Mouse (Mus musculus) kidney, postnatal 36 days (tissue): ENCODE results near the gene Mettl23.
"Not testable (repeated sequence)": the region's sequence is repeated elsewhere in the genome, so short reads cannot be mapped to it uniquely, and the experiment has no call there.

Experiments
- DNase-seq, 2 experiments: peaks; one replicate each; pipeline ENCODE4 v3.0.0; 2021 to 2022; ENCODE audit warnings: mixed read lengths in 2 of 2

Gene Mettl23

GRCm38 (mm10) chr11:116848086-116848876, 5.2 kb downstream of the Mettl23 start:
- no peak for DNase-seq

DNA sequence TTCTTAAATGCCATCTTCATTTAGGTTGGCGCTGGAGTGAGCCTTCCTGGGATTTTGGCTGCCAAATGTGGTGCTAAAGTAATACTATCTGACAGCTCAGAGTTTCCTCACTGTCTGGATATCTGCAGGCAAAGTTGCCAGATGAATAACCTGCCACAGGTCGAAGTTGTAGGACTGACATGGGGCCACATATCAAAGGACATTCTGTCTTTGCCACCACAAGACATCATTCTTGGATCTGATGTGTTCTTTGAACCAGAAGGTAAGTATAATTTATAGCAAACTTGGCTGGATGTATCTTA, 5.8 kb downstream of the Mettl23 start:
- not testable (repeated sequence) for DNase-seq

- no peak for DNase-seq
These were observed 6.5 kb downstream of the Mettl23 start for GRCm38 (mm10) chr11:116849587-116849986.

DNA sequence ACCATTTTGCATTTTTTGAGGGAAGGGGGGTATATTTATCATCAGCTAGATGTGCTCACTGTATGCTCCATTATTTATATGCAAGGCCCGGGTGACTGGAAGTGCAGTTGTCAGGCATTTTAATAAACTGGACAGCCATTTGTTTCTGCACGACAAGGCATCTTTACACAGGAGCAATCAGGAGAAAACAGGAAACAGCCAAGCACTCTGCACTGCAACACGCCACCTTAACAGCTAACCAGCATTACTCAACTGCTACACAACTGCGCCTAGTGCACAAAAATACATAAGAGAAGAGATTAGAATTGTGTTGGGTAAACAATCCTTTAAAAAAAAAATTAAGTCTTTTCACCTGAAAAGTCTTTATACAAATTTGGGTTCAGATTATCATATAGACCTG, 7.0 kb downstream of the Mettl23 start:
- DNase-seq, result no peak

- DNase-seq, result no peak
These were observed 7.9 kb downstream of the Mettl23 start for GRCm38 (mm10) chr11:116850833-116851477.

GRCm38 (mm10) chr11:116851576-116852290, 8.7 kb downstream of the Mettl23 start:
- peak; percentile 64 to 77 for DNase-seq

- DNase-seq, result peak; percentile 87 to 92
These were observed 9.3 kb downstream of the Mettl23 start, which contains the start of gene Mfsd11 for GRCm38 (mm10) chr11:116852291-116852890. Mfsd11 (plus strand) TSS chr11:116852440.

- peak; percentile 95 to 96 for DNase-seq
These were observed 9.9 kb downstream of the Mettl23 start, which contains the start of gene Srsf2 for GRCm38 (mm10) chr11:116852891-116853511. Srsf2 (minus strand) TSS chr11:116853094.

DNA sequence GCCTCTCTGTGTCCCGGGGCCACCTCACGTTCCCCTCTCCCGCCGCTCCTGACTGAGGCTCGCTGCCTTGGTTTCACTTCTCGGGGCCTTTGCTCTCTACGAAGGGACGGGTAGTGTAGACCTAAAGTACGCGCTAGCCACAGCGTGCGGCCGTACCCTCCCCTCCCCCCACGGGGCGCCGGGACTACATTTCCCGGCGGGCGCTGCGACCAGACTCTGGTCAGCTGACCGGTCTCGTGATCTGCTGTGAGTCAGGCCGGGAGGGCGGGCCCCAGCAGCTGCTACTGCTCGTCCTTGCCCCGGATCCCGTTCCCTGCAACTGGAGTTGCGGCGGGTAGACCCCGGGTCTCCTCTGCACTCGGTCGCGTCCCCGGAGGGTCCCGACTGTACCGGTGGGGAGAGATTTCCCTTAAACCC, 10.4 kb downstream of the Mettl23 start:
- DNase-seq, result peak; percentile 98 to 99

DNA sequence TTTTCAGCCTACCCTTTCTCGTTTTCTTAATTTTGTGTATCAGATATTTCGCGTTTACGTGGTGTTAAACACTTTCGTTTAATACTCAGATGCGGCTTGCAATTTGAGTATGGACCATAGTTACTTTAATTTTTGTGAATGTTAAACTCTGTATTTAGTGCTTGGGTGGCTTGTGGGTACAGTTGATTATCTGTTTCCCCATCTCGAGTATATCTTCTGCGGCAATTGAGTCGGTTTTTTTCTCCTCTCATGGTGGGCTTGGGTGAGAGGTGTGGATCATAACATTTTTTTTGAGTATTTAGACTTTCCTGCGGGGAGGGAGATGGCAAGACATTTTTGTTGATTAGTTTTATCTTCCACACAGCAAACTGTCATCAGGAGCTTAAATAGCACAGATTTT, 11.2 kb downstream of the Mettl23 start:
- DNase-seq, result no peak

DNA sequence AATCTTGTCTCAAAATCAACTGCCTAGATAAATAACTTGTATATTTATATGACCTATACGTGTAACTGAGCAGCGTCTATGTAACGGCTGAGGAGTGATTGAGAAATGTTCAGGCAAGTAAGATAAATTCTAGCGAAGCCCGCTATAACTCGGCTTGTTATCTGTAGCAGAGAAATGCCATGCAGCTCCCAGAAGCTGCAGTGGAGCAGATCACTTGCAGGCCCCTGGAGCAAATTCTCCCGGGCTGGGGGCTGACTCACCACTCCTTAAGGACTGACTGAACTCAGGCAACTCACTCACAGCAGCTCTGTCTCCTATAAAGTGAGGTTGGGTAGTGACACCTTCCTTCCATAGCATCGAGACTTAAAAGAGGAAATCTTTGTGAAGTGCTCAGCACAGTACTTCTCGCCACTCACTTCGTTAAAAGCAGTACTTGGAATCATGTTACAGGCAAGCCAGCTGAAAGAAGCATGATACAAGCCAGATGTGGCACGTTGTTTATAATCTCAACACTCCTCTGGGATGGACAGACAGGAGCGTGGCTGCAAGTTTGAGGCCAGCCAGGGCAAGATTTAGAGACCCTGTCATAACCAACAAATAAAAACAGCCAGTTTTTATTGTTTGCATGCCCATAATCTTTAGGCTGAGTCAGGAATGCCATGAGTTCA, 14.2 kb downstream of the Mettl23 start:
- no peak for DNase-seq

DNA sequence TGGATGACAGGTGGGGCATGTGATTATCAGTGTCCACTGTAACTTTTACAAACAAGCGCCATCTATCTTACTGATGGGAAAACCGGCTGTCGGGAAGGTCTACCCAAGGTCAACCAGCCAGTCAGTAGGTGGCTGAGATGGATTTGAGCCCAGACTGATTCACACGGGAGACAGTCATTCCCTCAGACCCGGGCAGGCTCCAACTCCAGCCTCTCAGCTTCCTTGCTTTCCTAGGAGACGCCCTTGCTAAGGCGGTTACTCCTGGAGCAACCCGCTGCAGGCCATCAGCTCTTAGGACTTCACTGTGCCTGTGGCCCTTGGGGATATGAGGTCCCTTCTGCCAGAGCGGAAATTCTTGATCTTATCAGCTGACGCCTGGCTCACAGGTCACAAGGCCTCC, 21.4 kb downstream of the Mettl23 start:
- DNase-seq, result peak; percentile 31 to 32

GRCm38 (mm10) chr11:116865945-116866585, 23.0 kb downstream of the Mettl23 start:
- DNase-seq, result peak; percentile 62 to 70

DNA sequence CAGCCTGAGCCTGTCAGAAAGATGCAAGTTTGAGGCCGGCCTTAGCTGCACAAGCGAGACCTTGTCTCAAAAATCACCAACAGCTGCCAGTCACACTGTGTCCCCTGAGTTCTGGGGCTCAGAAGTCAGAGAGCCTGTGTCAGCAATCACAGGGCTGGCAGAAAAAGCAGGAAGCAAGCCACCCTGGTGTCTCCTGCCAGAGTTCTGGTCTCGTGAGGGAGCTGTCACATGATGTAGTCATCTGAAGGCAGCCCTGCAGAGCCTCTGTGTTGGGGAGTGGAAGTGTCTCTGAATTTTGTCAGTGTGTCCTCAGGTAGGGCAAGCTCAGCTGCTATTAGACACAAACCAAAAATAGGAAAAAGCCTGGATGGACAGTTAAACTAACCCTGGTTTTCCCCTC, 25.1 kb downstream of the Mettl23 start:
- DNase-seq, result peak; percentile 70 to 81

DNA sequence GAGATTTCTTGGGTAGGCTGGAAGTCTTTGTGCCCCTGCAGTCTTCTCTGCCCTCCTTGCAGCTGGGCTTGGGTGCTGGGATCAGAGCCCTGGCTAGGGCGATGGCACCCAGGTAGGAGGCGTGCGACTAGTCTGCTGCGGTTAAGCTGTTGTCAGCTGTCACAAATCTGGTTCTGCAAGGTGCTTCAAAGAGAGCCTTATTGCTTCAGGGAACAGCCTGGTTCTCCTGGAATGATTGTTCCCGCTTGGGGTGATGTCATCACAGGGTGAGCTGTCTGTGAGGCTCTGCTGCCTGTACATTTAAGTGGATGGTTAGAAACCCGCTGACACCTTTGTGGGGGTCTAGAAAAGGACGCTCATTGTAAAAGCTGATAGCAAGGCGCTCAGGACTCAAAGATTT, 26.1 kb downstream of the Mettl23 start:
- DNase-seq, result no peak

- no peak for DNase-seq
These were observed 26.6 kb downstream of the Mettl23 start for GRCm38 (mm10) chr11:116869641-116870040.

DNA sequence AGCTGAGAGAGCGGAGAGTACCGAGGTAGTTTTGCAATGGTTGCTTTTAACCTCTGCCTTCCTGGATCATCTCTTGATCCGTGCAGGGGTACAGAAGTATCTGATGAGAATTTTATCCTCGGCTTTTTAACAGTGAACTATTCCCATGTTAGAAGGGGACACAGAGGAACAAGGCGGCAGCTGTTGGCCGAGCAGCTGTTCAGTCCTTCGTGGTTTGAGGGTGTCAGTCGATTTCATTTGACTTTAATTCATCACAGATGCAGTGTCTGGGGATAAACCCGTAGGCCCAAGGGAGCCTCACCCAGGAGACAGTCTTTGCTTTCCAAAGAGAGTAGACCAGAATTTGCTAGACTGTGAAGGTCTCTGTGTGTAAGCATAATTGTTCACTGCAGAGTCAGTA, 28.5 kb downstream of the Mettl23 start:
- DNase-seq, result no peak

DNA sequence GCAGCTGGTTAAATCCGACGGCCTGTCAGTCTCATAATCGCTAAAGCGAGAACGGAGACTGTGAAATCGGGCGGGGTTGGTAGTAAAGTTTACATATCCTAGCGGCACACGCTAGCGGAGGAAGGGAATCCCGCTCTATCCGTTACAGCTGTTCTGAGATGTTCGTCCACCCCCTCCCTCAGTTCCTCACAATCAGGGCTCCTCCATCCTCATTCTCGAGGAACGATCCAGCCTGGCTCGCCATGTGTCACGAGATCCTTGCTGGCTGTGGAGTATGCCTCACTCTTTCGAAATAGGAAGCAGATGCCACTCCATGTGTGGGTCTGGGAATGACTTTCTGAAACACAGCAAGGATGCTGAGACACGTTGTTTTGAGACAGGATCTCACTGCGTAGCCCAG, 30.9 kb downstream of the Mettl23 start:
- no peak for DNase-seq

DNA sequence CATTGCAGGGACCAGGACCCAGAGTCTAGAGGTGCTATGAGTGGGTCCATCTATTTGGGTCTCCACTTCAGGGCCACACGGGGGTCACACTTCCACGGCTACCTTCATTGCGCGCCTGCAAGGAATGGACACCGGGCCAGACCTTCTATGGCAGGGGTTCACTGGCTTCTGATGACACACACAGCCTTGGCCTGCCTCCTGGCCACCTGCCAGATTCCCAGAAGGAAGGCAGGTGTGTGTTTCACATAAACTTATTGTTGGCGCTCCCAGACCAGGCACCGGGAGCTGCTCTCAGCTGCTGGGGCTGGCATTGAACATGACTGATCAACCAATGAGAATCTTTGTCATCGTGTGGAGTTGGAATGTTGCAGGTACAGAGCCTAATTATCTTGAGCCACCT, 35.4 kb downstream of the Mettl23 start:
- DNase-seq, result peak in 1 of 2 experiments; percentile 35

DNA sequence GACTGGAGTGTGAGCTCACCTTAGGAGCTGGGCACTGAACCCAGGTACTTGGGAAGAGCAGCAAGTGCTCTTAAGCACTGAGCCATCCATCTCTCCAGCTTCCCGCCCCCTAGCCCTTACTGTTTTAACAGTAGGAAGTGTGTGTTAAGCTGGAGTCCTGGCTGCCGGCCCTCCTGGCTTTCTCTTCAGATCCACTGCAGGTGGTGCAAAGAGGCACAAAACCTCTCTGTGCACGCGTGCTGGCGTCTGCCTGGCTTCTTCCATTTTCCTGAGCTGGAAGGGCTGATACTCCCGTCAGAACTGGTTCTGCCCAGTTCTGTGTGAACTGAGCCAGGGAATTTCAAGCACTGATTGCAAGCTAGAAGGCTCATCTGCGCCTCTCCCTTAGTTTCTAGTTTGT, 37.8 kb downstream of the Mettl23 start:
- no peak for DNase-seq

GRCm38 (mm10) chr11:116881440-116881839, 38.4 kb downstream of the Mettl23 start:
- no peak for DNase-seq

- DNase-seq, result no peak
These were observed 39.4 kb downstream of the Mettl23 start for GRCm38 (mm10) chr11:116882446-116882845.
